19 mouse cellular contexts compared by ENCODE assay signal in the genomic region with DNA sequence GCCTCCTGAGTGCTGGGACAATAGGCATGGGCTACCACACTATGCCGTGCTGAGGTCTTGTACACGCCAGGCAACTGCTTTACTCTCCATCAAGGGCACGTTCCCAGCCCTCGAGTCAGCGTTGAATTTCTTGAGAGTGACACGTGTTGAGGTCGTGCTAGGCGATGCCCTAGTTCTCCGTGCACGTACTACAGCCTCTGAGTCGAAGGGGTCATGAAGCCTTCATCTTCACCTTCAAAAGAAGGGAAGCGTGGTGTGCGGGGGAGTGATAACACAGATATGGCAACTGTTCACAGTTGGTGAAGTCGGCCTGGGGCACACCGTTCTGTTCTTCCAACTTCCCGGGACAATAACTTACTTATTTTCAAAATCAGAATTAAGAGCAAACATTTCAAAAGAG. TPM values are rescaled to one million over a fixed set of nuclear protein-coding genes. Genes with fewer than 3 reads are reported as not detected.
A peak's percentile ranks its signal among the peaks of the same experiment; 100 is the strongest.
DNase-seq lines count a peak whose midpoint lies in the region; ATAC-seq lines count a peak whose summit lies in the region.
"Had no signal": no experiment of that assay in that cellular context is flagged by ENCODE, and none has a peak within 500 bp of the region (broad histone marks: within the 10 kb centered on the region; RNA-seq: fewer than 3 reads in every experiment).

No protein-coding gene starts in this region.

- peak overlapping the region; percentile 40 for H3K4me3 ChIP-seq in megakaryocyte, embryonic 14.5 days (replicated peaks)
- H3K4me3 ChIP-seq: layer of hippocampus, adult 2 months had no signal

- H3K36me3 ChIP-seq in megakaryocyte, embryonic 14.5 days (replicated peaks; ENCODE audit: low read length): peaks cover 13% of the 10 kb centered on the region

- peaks cover 94% of the 10 kb centered on the region for H3K4me1 ChIP-seq in megakaryocyte, embryonic 14.5 days

- no peaks in the 10 kb centered on the region for H3K27me3 ChIP-seq in megakaryocyte, embryonic 14.5 days (replicated peaks)

- DNase-seq in CD4-positive, CD25-positive, alpha-beta regulatory T cell, adult 2 months (ENCODE audit: low read depth, low spot score): peak; percentile 63
- DNase-seq in thymus, postnatal 4 days: peak; percentile 66
- no peak for DNase-seq in cerebellum, adult 11-12 months
- DNase-seq in left cerebral cortex, adult 11 months (ENCODE audit: low spot score): no peak
- DNase-seq: kidney, adult 9 months; lung, postnatal 10 days had no signal

- ATAC-seq in CD4-positive, CD25-positive, alpha-beta regulatory T cell, adult 4 months: no peak
- ATAC-seq in megakaryocyte, adult 5-6 weeks (ENCODE audit: poor library complexity, severe bottlenecking): no peak
- ATAC-seq in megakaryocyte-erythroid progenitor cell, adult 5-6 weeks (replicated peaks; ENCODE audit: low FRiP score, low TSS enrichment, poor library complexity, severe bottlenecking): 0 out of 2 replicates have a peak, but pooled peaks have one; percentile 28
- ATAC-seq: hindbrain, postnatal 0 days had no signal

- H3K9me3 ChIP-seq in megakaryocyte, embryonic 14.5 days: no peaks in the 10 kb centered on the region

RNA-seq across cellular contexts. Expression of gene Stat5b, which starts 30.9 kb away (rescaled TPM):
- polyA plus RNA-seq in CD4-positive, CD25-positive, alpha-beta regulatory T cell, adult 4 months (2017; shearing (Covaris generic)): 10 to 100 TPM; 39.3 to 53.2 TPM
- polyA plus RNA-seq in megakaryocyte, embryonic 14.5 days (2012; ENCODE audit: insufficient read depth, low replicate concordance): 5.7 and 12.8 TPM in 2 replicates
- 40.9 and 47.6 TPM in 2 replicates for total RNA-seq in megakaryocyte, adult 5-6 weeks (2015)
- 50.6 and 53.2 TPM in 2 replicates for total RNA-seq in megakaryocyte, adult 5-6 weeks (2017)
- 45.1 and 53.5 TPM in 2 replicates for total RNA-seq in megakaryocyte-erythroid progenitor cell, adult 5-6 weeks (2014; fragmentation: Nextera tagmentation)
- 37.0 and 58.7 TPM in 2 replicates for total RNA-seq in megakaryocyte-erythroid progenitor cell, adult 5-6 weeks (2017)

RNA-seq across cellular contexts. Expression of gene Stat5a, which starts 39.5 kb away (rescaled TPM):
- 10 to 100 TPM; 37.9 to 52.4 TPM for polyA plus RNA-seq in CD4-positive, CD25-positive, alpha-beta regulatory T cell, adult 4 months (2017; shearing (Covaris generic))
- 2.3 and 3.9 TPM in 2 replicates for polyA plus RNA-seq in megakaryocyte, embryonic 14.5 days (2012; ENCODE audit: insufficient read depth, low replicate concordance)
- total RNA-seq in megakaryocyte, adult 5-6 weeks (2015): 20.0 and 22.5 TPM in 2 replicates
- total RNA-seq in megakaryocyte, adult 5-6 weeks (2017): 22.5 and 23.7 TPM in 2 replicates
- total RNA-seq in megakaryocyte-erythroid progenitor cell, adult 5-6 weeks (2014; fragmentation: Nextera tagmentation): 81.1 and 116 TPM in 2 replicates
- total RNA-seq in megakaryocyte-erythroid progenitor cell, adult 5-6 weeks (2017): 55.9 and 62.7 TPM in 2 replicates

RNA-seq across cellular contexts. Expression of gene Ghdc, which starts 48.9 kb away (rescaled TPM):
- polyA plus RNA-seq in CD4-positive, CD25-positive, alpha-beta regulatory T cell, adult 4 months (2017; shearing (Covaris generic)): 1 to 10 TPM; 2.7 to 3.1 TPM
- polyA plus RNA-seq in megakaryocyte, embryonic 14.5 days (2012; ENCODE audit: insufficient read depth, low replicate concordance): 2.2 and 7.2 TPM in 2 replicates
- 4.6 and 5.6 TPM in 2 replicates for total RNA-seq in megakaryocyte, adult 5-6 weeks (2015)
- 4.6 and 6.6 TPM in 2 replicates for total RNA-seq in megakaryocyte, adult 5-6 weeks (2017)
- 1.5 and 8.0 TPM in 2 replicates for total RNA-seq in megakaryocyte-erythroid progenitor cell, adult 5-6 weeks (2014; fragmentation: Nextera tagmentation)
- 1.3 and 1.7 TPM in 2 replicates for total RNA-seq in megakaryocyte-erythroid progenitor cell, adult 5-6 weeks (2017)

RNA-seq across cellular contexts. Expression of gene Hcrt, which starts 56.9 kb away (rescaled TPM):
- polyA plus RNA-seq in CD4-positive, CD25-positive, alpha-beta regulatory T cell, adult 4 months (2017; shearing (Covaris generic)): not detected
- not detected in 2 replicates for polyA plus RNA-seq in megakaryocyte, embryonic 14.5 days (2012; ENCODE audit: insufficient read depth, low replicate concordance)
- total RNA-seq in megakaryocyte, adult 5-6 weeks (2015): not detected in 2 replicates
- not detected in 2 replicates for total RNA-seq in megakaryocyte, adult 5-6 weeks (2017)
- not detected in 2 replicates for total RNA-seq in megakaryocyte-erythroid progenitor cell, adult 5-6 weeks (2014; fragmentation: Nextera tagmentation)
- not detected in 2 replicates for total RNA-seq in megakaryocyte-erythroid progenitor cell, adult 5-6 weeks (2017)
- total RNA-seq: adrenal gland, postnatal 4 days; common myeloid progenitor, adult 5-6 weeks; gastrocnemius, postnatal 4 days; hindbrain, postnatal 0 days; layer of hippocampus, adult 2 months; left cerebral cortex, postnatal 14 days had no signal
- polyA plus RNA-seq: heart, embryonic 16.5 days; midbrain, embryonic 11.5 days; urinary bladder, adult 2 months had no signal

RNA-seq across cellular contexts. Expression of gene Kcnh4, which starts 59.9 kb away (rescaled TPM):
- polyA plus RNA-seq in CD4-positive, CD25-positive, alpha-beta regulatory T cell, adult 4 months (2017; shearing (Covaris generic)): not detected
- polyA plus RNA-seq in megakaryocyte, embryonic 14.5 days (2012; ENCODE audit: insufficient read depth, low replicate concordance): 0.43 TPM in 1 of 2 replicates, not detected in the other
- not detected in 2 replicates for total RNA-seq in megakaryocyte, adult 5-6 weeks (2015)
- total RNA-seq in megakaryocyte, adult 5-6 weeks (2017): not detected in 2 replicates
- total RNA-seq in megakaryocyte-erythroid progenitor cell, adult 5-6 weeks (2014; fragmentation: Nextera tagmentation): 0.57 TPM in 1 of 2 replicates, not detected in the other
- not detected in 2 replicates for total RNA-seq in megakaryocyte-erythroid progenitor cell, adult 5-6 weeks (2017)
- total RNA-seq: common myeloid progenitor, adult 5-6 weeks had no signal
- polyA plus RNA-seq: heart, embryonic 16.5 days had no signal

Comparison
In these comparisons a context has a peak if more than half of its experiments do, and no peak if none do; other contexts are left out.
1. DNase-seq: peak in CD4-positive, CD25-positive, alpha-beta regulatory T cell, adult 2 months (single experiment) and thymus, postnatal 4 days (single experiment); none in cerebellum, adult 11-12 months (single experiment) and left cerebral cortex, adult 11 months (single experiment).